Mouse (Mus musculus): ENCODE results near the gene Rpl9-ps6.
A peak's percentile ranks its signal among the peaks of the same experiment; 100 is the strongest.

The Rpl9-ps6 gene

DNA sequence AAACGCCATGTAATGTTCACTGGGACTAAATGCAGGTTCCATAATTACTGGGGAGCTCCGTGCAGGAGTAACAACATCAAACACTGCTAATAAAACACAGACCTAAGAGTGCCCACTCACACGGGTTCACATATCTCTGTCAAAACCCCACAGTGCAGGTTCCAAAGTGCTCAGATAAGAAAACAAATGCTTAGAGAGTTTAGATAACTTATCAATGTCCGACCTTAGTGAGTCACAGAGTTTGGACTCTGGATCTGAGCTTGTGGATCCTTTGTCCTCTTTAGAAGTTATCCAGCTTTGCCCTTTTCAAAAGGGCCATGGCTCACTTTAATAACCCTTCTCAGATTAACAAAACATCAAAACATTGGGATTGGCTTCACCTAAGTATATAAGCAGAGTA is 15.1 kb upstream of the Rpl9-ps6 start:
- no peak for DNase-seq (ENCODE audit: low spot score in 2 of 2)

DNA sequence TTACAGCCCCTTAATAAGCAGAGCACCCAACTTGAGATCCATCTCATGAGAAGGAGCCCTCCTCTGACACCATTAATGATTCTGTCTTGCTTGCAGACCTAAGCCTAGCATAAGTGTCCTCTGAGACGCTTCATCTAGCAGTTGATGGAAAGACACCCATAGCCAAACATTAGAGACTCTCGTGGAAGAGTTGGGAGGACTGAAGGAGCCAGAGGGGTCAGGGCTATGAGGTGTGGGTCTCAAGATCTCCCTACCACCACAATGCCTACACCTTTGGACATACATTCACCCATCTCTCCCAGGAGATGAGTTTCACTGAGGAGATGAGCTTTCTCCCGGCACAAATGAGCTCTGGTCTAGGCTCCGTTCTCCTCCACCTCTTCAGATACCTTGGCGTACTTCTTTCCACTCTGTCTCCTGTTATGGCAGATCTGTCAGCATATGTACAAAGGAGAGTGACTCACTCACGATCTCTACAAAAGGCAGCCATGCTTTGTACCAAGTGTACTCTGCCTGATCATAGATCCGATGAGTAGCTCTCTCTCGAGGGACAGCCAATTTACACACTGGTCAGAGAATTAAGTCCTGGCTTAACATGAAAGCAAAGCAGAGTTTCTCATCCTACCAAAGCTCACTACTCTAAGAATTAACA is 14.5 kb upstream of the Rpl9-ps6 start:
- no peak for DNase-seq (ENCODE audit: low spot score in 2 of 2)

DNA sequence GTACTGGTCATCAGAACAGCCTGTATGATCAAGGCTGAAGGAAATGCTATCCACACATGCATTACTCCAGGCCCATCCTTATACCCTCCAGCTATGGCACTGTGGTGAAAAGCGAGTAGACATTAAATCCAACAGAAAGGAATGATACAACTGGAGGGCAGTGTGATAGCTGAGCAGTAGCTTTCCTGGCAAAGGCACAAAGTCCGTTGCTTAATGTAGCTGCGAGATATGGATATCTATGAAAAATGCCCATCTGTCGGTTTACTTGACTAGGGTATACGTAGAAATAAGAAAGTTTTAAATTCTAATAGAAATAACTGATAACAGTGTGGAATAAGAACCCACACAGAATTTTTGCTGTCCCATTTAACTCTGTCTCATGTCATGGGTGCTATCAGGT is 13.9 kb upstream of the Rpl9-ps6 start:
- DNase-seq (ENCODE audit: low spot score in 2 of 2) = no peak

DNA sequence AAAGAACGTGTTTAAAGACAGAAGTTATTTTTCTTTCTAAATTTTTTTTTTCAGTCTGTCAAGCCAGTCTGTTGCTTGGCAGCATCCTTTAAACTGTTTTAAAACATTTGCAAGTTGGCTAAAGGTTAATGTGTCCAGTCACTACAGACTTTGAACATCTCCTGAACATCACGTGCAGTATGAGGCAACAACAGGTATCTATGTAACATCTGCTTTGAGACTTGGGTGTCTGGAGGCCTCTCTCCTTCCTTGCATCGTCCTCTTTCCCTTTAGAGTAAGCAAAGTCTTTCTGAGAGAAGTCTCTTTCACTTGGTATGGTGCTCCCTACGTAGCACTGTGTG is 10.3 kb upstream of the Rpl9-ps6 start:
- no peak for DNase-seq (ENCODE audit: low spot score in 2 of 2)

GRCm38 (mm10) chr19:32476016-32476711 is 9.8 kb upstream of the Rpl9-ps6 start:
- DNase-seq (ENCODE audit: low spot score in 2 of 2) = no peak

DNA sequence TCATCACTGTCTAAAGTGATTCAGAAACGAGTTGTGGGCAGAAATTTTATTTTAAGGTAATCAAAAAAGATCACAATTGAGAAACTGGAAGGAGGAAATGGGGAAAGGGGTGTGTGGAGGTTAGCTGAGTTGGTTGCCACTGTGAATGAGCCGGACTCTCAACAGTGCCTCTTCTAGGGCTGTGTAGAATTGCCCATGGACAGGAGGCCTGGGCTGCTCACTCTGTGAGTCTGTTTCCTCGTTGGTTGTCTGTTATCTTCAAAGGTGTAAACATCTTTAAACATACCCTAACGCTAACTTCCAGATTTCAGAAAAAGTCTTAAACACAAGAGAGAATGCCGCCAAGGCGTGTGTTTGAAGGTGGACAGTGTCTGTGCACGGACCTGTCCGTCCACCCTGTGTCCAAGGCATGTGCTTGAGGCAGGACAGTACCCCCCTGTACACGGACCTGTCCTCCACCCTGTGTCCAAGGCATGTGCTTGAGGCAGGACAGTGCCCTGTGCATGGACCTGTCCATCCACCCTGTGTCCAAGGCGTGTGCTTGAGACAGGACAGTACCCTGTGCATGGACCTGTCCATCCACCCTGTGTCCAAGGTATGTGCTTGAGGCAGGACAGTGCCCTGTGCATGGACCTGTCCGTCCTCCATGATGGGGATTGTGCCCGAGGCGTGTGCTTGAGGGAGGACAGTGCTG is 4.3 kb upstream of the Rpl9-ps6 start:
- no peak for DNase-seq (ENCODE audit: low spot score in 2 of 2)

- DNase-seq (ENCODE audit: low spot score in 2 of 2) = peak in 1 of 2 experiments; percentile 33
Observed at GRCm38 (mm10) chr19:32470059-32470497, 3.7 kb upstream of the Rpl9-ps6 start.

GRCm38 (mm10) chr19:32467325-32467724 is 947 bp upstream of the Rpl9-ps6 start:
- DNase-seq (ENCODE audit: low spot score in 2 of 2) = no peak

GRCm38 (mm10) chr19:32465228-32465627 is 1.1 kb downstream of the Rpl9-ps6 start:
- no peak for DNase-seq (ENCODE audit: low spot score in 2 of 2)

GRCm38 (mm10) chr19:32463037-32463436 is 3.3 kb downstream of the Rpl9-ps6 start:
- DNase-seq (ENCODE audit: low spot score in 2 of 2) = no peak

DNA sequence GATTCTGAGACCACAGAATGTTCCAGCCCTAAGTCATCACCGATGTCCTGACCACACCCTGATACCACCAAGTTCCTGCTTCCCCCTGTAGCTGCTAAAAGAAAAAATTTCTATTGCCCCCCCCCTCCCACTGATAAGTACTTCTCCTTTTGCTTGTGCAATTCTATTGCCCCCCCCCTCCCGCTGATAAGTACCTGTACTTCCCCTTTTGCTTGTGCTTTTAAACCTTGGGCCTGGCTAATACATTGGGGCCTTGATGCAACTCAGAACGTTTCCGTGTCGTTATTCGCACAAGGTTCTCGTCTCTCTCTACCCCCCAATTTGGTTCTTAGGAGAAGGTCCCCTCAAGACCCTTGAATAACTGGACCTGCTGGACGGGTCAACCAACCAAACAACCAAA is 8.7 kb downstream of the Rpl9-ps6 start:
- DNase-seq (ENCODE audit: low spot score in 2 of 2) = peak in 1 of 2 experiments; percentile 32

- no peak for DNase-seq (ENCODE audit: low spot score in 2 of 2)
Observed at GRCm38 (mm10) chr19:32456744-32457143, 9.6 kb downstream of the Rpl9-ps6 start.

- no peak for DNase-seq (ENCODE audit: low spot score in 2 of 2)
Observed at GRCm38 (mm10) chr19:32452231-32452630, 14.1 kb downstream of the Rpl9-ps6 start.

DNA sequence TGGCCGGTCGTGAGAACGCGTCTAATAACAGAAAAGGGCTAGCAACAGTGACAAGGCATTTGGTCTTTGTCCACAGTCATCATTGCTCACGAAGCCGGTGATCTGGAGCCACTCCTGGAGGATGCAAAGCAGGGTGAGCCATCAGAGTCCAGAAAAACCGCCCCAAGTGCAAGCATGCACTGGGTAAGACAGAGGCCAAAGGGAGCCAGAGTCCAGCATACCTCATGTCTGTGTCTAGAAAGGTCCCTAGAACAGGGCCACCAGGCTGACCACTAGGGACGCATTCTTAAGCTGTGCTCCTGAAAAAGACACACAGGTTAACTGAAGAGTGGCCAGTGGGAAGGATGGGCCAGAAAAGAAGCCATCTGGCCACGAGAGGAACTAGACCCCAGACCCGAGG is 17.4 kb downstream of the Rpl9-ps6 start:
- DNase-seq (ENCODE audit: low spot score in 2 of 2) = no peak

- DNase-seq (ENCODE audit: low spot score in 2 of 2) = peak in 1 of 2 experiments; percentile 52
Observed at GRCm38 (mm10) chr19:32441568-32441967, 24.8 kb downstream of the Rpl9-ps6 start.

DNA sequence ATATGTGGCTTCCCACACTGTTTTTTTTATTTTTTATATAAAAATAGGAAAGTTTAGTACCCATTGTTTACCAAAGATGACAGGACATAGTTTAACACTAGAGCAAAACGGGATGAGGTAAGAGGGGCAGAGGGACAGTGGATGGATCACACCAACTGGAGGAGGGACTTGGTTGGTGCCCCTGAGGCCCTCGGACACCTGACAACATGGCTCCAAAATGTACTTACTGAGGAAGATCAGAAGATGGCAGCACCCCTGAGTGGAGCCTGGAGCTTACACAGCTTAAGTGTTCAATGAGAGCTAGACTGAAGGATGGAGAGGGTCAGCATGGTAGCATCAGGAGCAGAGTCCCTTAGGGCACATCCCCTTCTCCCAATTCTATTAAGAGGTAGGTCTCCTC is 27.0 kb downstream of the Rpl9-ps6 start:
- no peak for DNase-seq (ENCODE audit: low spot score in 2 of 2)

GRCm38 (mm10) chr19:32425856-32426255 is 40.5 kb downstream of the Rpl9-ps6 start:
- no peak for DNase-seq (ENCODE audit: low spot score in 2 of 2)

- DNase-seq (ENCODE audit: low spot score in 2 of 2) = no peak
Observed at GRCm38 (mm10) chr19:32424706-32425105, 41.7 kb downstream of the Rpl9-ps6 start.

GRCm38 (mm10) chr19:32419069-32419468 is 47.3 kb downstream of the Rpl9-ps6 start:
- DNase-seq (ENCODE audit: low spot score in 2 of 2) = no peak

GRCm38 (mm10) chr19:32416692-32417317 is 49.6 kb downstream of the Rpl9-ps6 start:
- DNase-seq (ENCODE audit: low spot score in 2 of 2) = no peak

All from natural killer cell, adult 2 months (primary cell).